Mouse (Mus musculus) intestine, embryonic 16.5 days (tissue): ENCODE results near the gene Rnase1. TPM values are rescaled to one million over a fixed set of nuclear protein-coding genes. Genes with fewer than 3 reads are reported as not detected.

Experiments used
- ATAC-seq: fragments of 200-750 bp; cut with Nextera tagmentation; 2 replicates; pipeline ENCODE4 v1.8.0; 2017; ENCODE audit warnings: moderate TSS enrichment, moderate library complexity
- H3K27ac ChIP-seq: fragments of 300-500 bp; sonication (generic); 2 replicates; pipeline ENCODE4 v1.5.1; 2014; ENCODE audit warnings: mild to moderate bottlenecking, low read length
- H3K27me3 ChIP-seq: fragments of 300-500 bp; sonication (generic); replicated peaks from 2 replicates; pipeline ENCODE4 v1.6.1; 2014; ENCODE audit warnings: low read length, control low read depth, mixed read lengths; ENCODE audit not compliant: control insufficient read depth, insufficient read depth
- H3K36me3 ChIP-seq: fragments of 300-500 bp; sonication (generic); 2 replicates; pipeline ENCODE4 v1.6.1; 2014; ENCODE audit warnings: low read length, control low read depth; ENCODE audit not compliant: control insufficient read depth, insufficient read depth
- H3K4me1 ChIP-seq: fragments of 300-500 bp; sonication (generic); 2 replicates; pipeline ENCODE4 v1.6.1; 2014; ENCODE audit warnings: low read length, control low read depth, mixed read lengths; ENCODE audit not compliant: control insufficient read depth, insufficient read depth
- H3K4me2 ChIP-seq: fragments of 300-500 bp; sonication (generic); 2 replicates; pipeline ENCODE4 v1.6.1; 2014; ENCODE audit warnings: low read depth, low read length, control low read depth
- H3K4me3 ChIP-seq: fragments of 300-500 bp; sonication (generic); 2 replicates; pipeline ENCODE4 v1.5.1; 2014; ENCODE audit warnings: mild to moderate bottlenecking, low read length
- H3K9ac ChIP-seq: fragments of 300-500 bp; sonication (generic); 2 replicates; pipeline ENCODE4 v1.6.1; 2014; ENCODE audit warnings: low read depth, low read length
- H3K9me3 ChIP-seq: fragments of 300-500 bp; sonication (generic); 2 replicates; pipeline ENCODE4 v1.6.1; 2016; ENCODE audit warnings: low read length, control low read depth; ENCODE audit not compliant: control insufficient read depth
- WGBS: fragments of 180-500 bp; shearing (Covaris S2); extraction: QIAGEN DNeasy Blood & Tissue Kit; methylation state at CpG from one replicate; pipeline ENCODE4 v1.1.7; 2014; 5-methylcytosine and 5-hydroxymethylcytosine counted together
- polyA plus RNA-seq: library from polyadenylated mRNA; unstranded; fragments of >200 nt; fragmentation: Nextera tagmentation; extraction: Ambion mirVana; gene quantifications from 2 replicates; pipeline ENCODE4 v1.2.1, GENCODE M21; 2015

Gene Rnase1
- polyA plus RNA-seq, 1 experiment from 2014 or later: 107 TPM

DNA sequence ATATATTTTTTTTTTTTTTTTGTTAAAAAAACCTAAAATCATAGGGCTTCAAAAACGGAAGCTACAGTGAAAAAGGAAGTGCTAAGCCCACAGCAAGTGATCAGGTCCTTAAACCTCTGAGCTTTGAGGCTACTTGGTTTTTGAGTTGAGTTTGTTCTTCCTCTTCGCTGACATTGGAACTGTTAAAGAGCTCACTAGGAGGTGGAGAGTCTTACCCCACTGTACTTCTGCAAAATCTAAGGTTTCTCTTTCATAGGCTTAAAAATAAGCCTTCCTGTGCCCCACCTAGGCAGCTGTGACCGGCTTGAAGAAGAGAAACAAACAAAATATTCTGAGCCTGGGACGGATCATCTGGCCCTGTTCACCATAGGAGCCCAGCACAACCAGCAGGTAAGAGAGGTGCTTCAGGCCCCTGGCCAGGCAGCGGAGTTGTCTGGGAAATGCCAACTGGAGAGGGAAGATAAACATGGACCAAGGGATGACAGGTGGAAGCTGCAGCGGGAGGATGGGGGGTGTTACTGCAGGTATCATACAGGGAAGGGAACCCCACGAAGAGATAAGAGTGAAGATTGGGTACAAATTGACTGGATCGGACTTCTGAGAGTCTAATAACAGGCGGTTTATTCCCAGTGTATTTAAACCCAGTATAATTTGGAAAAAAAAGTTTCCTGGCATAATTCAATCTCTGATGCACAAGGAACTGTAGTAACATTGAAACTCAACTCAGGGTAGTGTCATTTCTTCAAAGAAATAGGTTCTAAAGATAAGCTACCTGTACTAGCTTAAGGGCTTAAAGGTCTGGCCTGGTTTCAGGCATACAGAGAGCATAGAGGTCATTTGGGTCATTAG is 17.6 kb downstream of the Rnase1 start:
- no peak overlapping the region for H3K4me2 ChIP-seq
- no peak overlapping the region for H3K27ac ChIP-seq
- WGBS: 72% methylated on average over 9 of the region's 9 CpGs
- no peaks in the 10 kb centered on the region for H3K9me3 ChIP-seq
- no peak overlapping the region for H3K9ac ChIP-seq
- no peaks in the 10 kb centered on the region for H3K4me1 ChIP-seq
- ATAC-seq: no peak
- no peaks in the 10 kb centered on the region for H3K27me3 ChIP-seq
- no peak overlapping the region for H3K4me3 ChIP-seq
- no peaks in the 10 kb centered on the region for H3K36me3 ChIP-seq

DNA sequence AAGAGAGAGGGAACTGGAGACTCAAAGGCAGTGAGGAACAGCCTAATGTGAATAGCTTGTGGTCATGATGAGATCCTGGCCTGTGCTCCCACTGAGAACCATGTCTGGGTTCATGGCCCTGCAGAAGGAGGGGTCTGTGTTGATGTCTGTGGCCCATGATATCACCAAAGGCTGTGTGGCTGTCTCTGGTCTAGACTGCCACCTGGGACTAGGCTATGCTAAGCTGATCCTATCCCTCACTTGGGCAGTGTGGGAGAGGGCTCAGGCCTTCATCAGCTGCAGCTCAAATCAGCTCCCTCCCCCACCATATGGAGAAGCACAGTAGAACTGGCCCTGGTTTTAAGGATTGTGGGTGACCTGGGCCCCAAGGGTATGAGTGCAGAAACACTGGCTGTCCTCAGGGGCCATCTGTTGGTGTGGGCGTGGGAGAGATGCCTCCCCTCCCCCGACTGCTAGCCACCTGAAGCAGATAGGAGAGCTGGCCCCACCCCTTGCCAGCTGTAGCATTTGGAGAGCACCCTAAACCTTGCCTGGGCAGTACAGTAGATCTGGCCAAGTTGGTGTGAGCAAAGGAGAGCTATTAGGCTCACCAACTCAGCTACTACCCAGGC is 18.8 kb downstream of the Rnase1 start:
- 51% methylated on average over 2 of the region's 2 CpGs for WGBS
- no peaks in the 10 kb centered on the region for H3K36me3 ChIP-seq
- peak; percentile 76 for ATAC-seq

DNA sequence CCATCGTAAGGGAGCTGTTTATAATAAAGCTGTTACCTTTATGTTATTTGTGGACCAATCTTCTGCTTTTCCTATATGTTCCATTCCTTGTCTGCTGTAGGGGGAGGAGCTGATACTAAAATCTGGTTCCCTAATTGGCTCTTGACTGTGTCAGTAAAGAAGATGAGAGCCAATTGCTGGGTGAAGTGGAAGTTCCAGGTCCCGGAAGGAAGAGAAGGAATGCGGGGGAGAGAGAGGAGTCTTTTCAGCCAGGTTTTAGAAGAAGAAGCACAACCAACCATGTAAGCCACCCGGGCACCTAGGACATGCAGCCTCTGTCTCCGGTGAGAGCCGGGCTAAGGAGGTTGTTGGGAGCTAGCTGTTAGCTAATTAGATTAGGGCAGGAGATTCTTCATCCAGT is 20.9 kb downstream of the Rnase1 start:
- Histone ChIP-seq H3K36me3 (no peaks in the 10 kb centered on the region), H3K4me3 (no peak overlapping the region), H3K27ac (no peak overlapping the region), H3K4me2 (no peak overlapping the region), H3K9me3 (no peaks in the 10 kb centered on the region), H3K27me3 (no peaks in the 10 kb centered on the region), H3K4me1 (no peaks in the 10 kb centered on the region), H3K9ac (no peak overlapping the region)
- ATAC-seq: no peak
- 87% methylated on average over 6 of the region's 6 CpGs for WGBS

More for the DNA sequence above, 18.8 kb downstream of the Rnase1 start:
- Histone ChIP-seq H3K9me3 (no peaks in the 10 kb centered on the region), H3K27ac (no peak overlapping the region), H3K9ac (no peak overlapping the region), H3K4me2 (no peak overlapping the region), H3K27me3 (no peaks in the 10 kb centered on the region), H3K4me3 (no peak overlapping the region), H3K4me1 (no peaks in the 10 kb centered on the region)

DNA sequence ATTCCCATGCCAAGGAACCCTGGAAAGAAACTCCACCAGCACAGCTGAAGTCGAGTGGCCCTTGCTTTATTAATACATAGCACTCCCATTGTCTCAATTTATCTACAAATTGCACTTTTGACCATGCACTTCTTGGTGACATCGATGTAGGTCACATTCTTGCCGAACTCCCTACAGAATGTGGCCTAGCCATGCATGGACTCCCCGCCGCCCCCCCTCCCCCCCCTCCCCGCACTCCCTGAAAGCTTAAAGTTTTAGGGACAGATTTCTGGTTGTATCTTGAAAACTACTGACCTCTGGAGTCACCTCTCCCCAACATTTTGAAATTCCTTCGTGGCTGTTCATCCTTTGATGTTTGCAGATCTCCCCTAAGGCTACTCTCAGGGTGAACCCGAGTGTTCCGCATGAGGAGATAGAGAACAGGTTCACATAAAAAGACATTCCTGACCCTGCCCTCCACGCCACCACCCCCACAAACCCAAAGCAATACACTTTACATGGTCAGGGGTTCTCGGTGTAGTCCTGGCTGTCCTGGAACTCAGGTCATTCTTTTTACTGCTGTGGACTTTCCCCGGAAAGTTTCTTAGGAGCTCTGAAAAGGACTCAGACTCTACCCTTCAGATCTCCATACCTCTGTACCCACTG is 32.5 kb downstream of the Rnase1 start, which contains the start of gene Eddm3b:
Gene Eddm3b, plus strand, starts transcription at position 511 of the 645 bp plus-strand sequence.
- WGBS: 58% methylated on average over 12 of the region's 12 CpGs
- Histone ChIP-seq H3K9ac (no peak within 1 kb of the TSS), H3K4me1 (no peaks in the 10 kb centered on the region), H3K27me3 (no peaks in the 10 kb centered on the region), H3K36me3 (no peaks in the 10 kb centered on the region), H3K4me3 (no peak within 1 kb of the TSS), H3K4me2 (no peak within 1 kb of the TSS), H3K27ac (no peak within 1 kb of the TSS), H3K9me3 (no peaks in the 10 kb centered on the region)
- no peak for ATAC-seq

DNA sequence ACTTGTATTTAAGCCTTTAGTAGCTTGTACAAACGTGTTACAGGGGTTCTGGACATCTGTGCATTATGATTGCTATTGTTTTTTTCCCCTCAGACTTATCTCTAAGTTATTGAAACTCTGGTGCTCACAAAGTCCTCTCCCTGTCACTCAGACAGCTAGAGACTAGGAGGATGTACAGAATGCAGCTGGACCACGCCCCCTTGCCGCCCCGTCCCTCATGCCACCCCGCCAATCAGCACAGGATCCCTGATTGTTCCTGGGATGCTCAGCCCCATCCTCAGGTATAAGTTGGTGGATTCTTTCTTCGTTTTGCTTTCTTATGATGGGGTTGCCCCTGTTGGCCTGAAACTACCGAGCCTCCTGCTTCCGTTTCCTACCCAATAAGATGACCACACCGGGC is 33.1 kb downstream of the Rnase1 start:
- Histone ChIP-seq H3K36me3 (no peaks in the 10 kb centered on the region), H3K27ac (no peak overlapping the region), H3K4me3 (no peak overlapping the region), H3K9me3 (no peaks in the 10 kb centered on the region), H3K4me2 (no peak overlapping the region), H3K4me1 (no peaks in the 10 kb centered on the region), H3K9ac (no peak overlapping the region), H3K27me3 (no peaks in the 10 kb centered on the region)
- WGBS: 47% methylated on average over 9 of the region's 9 CpGs
- no peak for ATAC-seq

DNA sequence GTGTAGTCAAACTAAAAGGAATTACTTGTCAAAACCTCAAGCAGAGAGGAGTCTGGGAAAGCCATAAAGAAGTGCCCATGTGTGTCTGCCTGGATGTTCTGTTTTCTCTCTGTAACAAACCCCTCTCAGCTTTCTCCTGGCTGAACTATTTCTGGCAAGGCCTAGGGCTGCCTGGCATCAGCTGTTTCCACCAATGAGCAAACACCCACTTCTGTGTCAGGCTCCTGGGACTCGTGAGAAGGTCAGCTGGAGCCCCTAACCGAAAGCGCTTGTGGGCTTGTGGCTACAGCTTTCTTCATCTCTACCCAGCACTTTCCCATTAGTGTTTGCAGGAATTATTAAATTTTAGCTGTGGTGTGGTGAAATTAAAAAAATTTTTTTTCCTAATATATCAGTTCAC is 34.6 kb downstream of the Rnase1 start:
- no peak for ATAC-seq
- H3K27me3 ChIP-seq: no peaks in the 10 kb centered on the region
- no peaks in the 10 kb centered on the region for H3K4me1 ChIP-seq
- H3K36me3 ChIP-seq: no peaks in the 10 kb centered on the region
- H3K4me2 ChIP-seq: no peak overlapping the region
- no peak overlapping the region for H3K27ac ChIP-seq
- 59% methylated on average over 3 of the region's 3 CpGs for WGBS
- H3K4me3 ChIP-seq: no peak overlapping the region
- no peaks in the 10 kb centered on the region for H3K9me3 ChIP-seq
- H3K9ac ChIP-seq: no peak overlapping the region

DNA sequence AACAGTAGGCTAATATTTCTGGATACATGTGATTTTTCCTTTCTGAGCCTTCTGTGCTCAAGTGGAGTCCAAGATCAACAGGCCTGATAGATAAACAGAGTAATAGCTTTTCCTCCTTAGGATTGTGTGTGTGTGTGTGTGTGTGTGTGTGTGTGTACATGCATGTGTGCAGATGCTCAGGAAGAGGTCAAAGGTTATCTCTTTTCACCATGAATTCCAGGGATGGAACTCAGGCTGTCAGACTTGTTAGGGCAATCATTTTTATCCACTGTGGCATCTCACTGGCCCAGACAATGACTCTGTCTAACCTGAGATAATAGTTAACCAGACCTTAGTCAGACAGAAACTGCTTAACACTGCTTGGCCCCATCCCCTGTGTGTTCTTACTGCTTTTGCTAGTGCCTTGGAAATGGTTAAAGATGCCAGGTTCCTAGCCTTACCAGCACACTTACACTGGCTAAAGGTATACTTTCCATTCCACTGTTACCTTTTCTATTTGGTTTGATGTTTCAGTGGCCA is 40.1 kb downstream of the Rnase1 start:
- Histone ChIP-seq H3K4me1 (no peaks in the 10 kb centered on the region), H3K27me3 (no peaks in the 10 kb centered on the region), H3K27ac (no peak overlapping the region), H3K36me3 (peaks cover 13% of the 10 kb centered on the region; the same call in 1 of the 2 replicates), H3K4me2 (no peak overlapping the region), H3K9me3 (no peaks in the 10 kb centered on the region), H3K9ac (no peak overlapping the region), H3K4me3 (no peak overlapping the region)
- ATAC-seq: peak; percentile 63

DNA sequence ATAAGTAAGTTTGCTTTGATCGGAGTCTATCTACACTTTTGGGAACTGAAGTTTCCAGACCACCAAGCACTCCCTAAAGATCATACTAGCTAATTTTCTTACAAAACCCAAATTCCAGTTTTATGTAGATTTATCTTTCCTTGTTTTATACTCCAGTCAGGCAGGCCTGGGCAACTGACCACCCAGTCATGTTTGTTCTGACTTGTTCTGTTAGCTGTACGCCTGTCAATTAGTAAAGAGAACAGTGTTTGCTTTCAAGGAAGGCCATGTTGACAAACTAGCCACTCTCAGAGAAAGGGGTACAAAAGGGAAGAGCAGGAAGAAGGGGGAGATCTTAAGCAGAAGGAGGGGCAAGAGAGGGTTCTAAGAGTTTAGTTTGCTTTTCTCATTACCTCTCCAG is 42.2 kb downstream of the Rnase1 start:
- Histone ChIP-seq H3K4me2 (no peak overlapping the region), H3K4me3 (no peak overlapping the region), H3K36me3 (peaks cover 16% of the 10 kb centered on the region; the same call in 1 of the 2 replicates), H3K27ac (no peak overlapping the region), H3K9ac (no peak overlapping the region), H3K9me3 (no peaks in the 10 kb centered on the region), H3K4me1 (no peaks in the 10 kb centered on the region), H3K27me3 (no peaks in the 10 kb centered on the region)
- no peak for ATAC-seq
- WGBS: 82% methylated on average over 2 of the region's 2 CpGs

DNA sequence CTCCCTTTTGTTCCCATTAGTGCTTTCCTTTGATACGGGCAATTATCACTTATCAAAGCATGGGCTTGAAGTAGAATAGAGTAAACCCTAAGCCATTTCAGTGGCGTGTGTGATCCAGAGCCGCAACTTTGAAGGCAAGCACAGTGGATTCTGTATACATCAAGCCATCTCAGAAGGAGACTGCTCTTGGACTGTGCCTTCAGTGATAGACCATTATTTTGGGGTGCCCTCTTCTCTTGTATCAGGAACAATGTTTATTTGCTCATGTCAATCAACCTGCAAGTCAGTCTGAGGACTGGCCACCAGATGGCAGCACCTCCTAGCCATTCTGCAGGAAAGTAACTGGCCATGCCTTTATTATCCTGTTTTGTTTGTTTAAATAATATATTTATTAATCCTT is 43.4 kb downstream of the Rnase1 start:
- peak; percentile 10; the same call in 1 of the 2 replicates for ATAC-seq
- Histone ChIP-seq H3K36me3 (peaks cover 16% of the 10 kb centered on the region; the same call in 1 of the 2 replicates), H3K4me2 (no peak overlapping the region), H3K4me3 (no peak overlapping the region), H3K27ac (no peak overlapping the region), H3K9me3 (no peaks in the 10 kb centered on the region), H3K9ac (no peak overlapping the region), H3K27me3 (no peaks in the 10 kb centered on the region), H3K4me1 (no peaks in the 10 kb centered on the region)
- WGBS: 58% methylated on average over 3 of the region's 3 CpGs
